Mouse (Mus musculus): Measurements from ENCODE around the gene Mrpl33. TPM values are rescaled to one million over a fixed set of nuclear protein-coding genes. Genes with fewer than 3 reads are reported as not detected.
"Not testable (repeated sequence)": the region's sequence is repeated elsewhere in the genome, so short reads cannot be mapped to it uniquely, and the experiment has no call there.

Mrpl33 gene
- 100 to 1,000 TPM in 1 of 2 experiments, 10 to 100 TPM in 1; 92.2 to 110 TPM for total RNA-seq (2021)

DNA sequence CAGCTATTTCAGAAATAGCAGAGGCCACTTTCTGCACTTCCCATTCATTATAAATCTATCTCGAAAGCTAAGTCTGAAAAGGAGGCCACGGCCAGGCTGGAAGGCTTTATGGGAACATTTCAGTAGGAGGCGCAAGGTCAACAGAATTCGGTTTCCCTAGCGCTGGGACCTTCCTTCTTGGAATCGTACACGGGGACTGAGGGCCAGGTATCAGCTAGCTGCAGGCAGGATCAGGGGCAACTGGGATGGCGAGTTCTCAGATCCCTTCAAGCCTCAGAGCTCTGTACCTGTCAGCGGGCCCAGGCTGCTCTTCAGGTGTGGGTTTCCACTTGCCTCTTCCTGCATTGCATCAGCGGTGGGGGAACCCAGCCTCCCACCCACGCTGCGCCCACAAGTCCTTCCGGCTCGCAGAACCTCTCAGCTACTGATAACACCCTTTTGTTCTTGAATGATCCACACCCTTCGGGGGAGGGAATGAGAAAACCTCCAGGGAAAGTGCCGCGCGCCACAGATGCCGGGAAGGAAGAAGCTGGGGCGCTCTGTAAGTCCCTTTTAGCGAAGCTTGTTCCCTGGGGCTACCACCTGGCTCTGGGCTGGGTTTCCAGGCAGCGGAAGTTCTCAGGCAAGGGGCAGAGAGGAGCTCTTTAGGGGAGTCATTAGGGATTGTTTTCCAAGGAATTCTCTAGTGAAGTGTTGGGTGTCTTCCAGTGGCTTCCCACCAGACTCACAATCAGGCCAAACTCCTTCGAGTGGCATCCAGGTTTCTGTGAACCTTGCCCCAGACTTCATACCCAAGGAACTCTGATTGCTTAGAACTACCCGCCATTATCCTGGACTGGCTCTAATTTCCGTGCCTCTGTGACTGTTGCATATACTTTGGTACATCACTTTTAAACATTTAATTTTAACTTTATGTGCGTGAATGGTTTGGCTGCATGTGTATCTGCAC is at the start of gene Mrpl33:
Gene Mrpl33 (plus strand): TSS at position 455 of the 949 bp plus-strand sequence.
- peak in 1 of 2 experiments; percentile 22 for DNase-seq (ENCODE audit: extremely low spot score in 1 of 2, low spot score in 1 of 2)

DNA sequence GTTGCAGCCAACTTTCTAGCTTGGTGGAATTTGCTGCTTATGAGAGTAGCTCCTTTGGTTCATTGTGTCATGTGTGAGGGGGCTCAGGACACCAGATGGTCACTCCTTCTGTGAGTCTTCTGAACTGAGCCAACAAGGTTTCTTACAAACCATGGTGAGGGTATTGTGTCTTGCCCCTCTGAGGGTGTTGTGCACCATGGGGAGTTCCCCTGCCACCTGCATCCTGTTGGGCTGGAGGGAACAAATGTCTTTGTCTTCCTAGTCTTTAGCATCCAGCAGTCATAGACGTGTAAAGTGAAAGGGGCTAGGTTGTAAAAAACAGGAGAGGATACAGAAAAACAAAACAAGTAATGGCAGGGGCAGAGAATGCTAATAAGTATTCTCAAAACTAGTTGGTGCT is 37.3 kb upstream of the Mrpl33 start:
- DNase-seq (ENCODE audit: extremely low spot score in 1 of 2, low spot score in 1 of 2) = no peak

DNA sequence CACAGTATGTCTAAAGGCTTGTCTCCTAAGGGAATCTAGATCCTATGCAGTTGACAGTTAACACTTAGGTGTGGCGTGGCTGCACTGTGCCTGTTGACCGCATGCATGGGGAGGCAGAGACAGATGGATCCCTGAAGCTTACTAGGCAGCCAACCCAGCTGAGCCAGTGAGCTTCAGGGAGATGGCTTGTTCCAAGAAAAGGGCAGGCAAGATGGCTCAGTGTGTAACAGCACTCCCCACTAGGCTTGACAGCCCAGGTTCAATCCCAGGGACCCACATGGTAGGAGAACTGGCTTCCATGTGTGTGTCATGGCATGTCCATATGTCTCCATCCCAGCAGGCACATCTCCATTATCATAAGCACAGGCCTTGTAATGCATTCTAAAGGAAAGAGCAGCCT is 36.4 kb upstream of the Mrpl33 start:
- DNase-seq (ENCODE audit: extremely low spot score in 1 of 2, low spot score in 1 of 2) = no peak

DNA sequence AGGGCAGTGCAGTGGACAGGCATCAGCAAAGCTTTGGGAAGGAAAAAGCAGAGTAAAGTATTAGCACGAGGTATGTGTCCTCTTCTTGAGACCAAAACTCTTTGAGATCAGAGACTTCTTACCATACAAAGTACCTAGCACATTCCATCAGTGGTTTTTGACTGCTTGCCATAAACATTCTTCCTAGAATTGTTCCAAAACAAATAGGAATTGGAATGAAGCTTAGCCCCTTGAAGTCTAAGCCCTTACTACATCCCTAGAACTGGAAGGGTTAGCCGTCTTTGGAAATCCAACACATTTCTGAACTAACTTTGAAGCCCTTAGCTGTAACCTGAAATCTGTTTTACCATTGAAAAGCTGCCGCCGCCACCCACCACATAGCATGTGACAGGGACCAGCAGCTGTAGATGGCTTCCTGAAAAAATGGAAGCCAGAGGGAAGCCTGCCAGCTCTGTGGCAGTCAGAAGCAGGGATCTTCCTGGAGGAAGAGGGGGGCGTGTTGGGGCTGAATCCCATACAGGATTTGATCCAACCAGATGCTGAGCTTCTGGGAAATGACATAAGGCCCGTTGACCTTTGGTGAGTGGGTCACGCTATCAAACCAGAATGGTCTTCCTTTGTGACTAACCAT is 34.6 kb upstream of the Mrpl33 start:
- peak; percentile 52 to 65 for DNase-seq (ENCODE audit: extremely low spot score in 1 of 2, low spot score in 1 of 2)

DNA sequence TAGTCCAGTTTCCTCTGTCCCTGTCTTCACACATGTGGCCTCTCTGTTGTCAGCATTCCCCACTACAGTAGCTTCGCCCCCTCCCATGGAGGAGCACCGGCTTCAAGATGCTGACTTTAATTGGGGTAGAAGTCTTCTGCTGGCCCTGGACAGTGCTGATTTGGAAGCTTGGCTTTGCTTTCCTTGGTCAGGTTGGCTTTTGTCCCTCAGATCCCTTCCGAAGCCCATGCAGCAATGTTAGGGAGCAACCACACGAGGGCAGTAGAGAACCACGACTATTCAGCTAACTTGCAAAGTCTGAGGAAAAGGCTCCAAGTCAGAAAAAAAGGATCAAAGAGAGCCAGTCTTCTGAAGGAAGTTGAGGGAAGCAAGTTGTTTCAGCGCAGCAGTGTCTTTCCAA is 33.2 kb upstream of the Mrpl33 start:
- peak; percentile 60 to 75 for DNase-seq (ENCODE audit: extremely low spot score in 1 of 2, low spot score in 1 of 2)

DNA sequence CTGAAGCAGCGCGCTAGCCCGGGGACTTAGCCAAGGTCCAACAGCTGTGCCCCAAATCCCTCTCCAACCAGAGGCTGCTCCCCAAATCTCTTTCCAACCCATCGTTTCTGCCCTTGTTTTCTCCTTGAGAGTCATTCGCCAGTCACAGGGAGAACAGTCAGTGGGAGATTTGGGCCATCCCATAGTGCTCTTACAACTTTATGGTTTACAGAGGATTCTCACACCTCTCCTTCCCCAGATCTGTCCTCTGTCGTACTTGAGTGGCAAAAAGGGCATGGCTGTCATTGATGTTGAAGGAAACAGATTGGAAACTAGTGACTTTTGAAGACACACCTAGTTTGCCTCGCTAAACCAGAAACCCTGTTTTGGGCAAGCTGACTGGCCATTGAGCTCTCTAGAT is 32.8 kb upstream of the Mrpl33 start:
- no peak for DNase-seq (ENCODE audit: extremely low spot score in 1 of 2, low spot score in 1 of 2)

DNA sequence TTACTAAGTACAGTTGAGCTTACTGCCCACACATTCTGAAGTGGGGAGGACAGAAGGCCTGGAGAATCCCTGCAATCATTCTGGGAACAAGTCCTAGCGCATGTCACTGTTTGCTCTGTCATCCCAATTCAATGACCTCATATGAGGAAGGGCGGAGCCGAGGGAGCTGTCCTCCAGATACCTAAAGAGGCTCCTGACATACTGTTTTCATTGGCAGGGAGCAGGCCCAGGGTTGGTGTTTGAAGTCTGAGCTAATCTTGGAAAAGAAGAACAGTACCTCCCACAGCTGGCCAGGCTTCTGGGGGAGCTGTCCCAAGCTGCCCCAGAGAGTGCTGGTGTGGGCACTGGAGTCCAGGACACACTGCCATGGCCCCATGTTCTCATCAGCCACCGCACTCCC is 31.8 kb upstream of the Mrpl33 start:
- no peak for DNase-seq (ENCODE audit: extremely low spot score in 1 of 2, low spot score in 1 of 2)

DNA sequence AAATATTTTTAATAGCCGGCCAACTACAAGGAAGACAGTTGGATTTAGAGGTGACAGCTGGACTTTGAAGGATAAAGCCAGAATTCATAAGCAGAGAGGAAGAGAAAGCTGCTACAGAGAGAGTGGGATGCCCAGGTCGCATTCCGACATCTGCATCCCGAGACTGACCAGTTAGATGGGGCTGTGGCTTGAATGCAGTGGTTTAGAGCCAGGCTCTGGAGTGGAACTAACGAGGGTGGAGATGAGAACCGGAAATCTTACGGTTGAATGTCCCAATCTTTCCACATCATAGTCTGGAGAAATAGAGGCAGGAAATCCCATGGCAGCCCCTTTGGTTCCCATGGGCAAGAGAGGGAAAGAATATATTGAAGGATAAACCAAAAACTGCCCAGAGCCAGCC is 30.7 kb upstream of the Mrpl33 start:
- DNase-seq (ENCODE audit: extremely low spot score in 1 of 2, low spot score in 1 of 2) = no peak

DNA sequence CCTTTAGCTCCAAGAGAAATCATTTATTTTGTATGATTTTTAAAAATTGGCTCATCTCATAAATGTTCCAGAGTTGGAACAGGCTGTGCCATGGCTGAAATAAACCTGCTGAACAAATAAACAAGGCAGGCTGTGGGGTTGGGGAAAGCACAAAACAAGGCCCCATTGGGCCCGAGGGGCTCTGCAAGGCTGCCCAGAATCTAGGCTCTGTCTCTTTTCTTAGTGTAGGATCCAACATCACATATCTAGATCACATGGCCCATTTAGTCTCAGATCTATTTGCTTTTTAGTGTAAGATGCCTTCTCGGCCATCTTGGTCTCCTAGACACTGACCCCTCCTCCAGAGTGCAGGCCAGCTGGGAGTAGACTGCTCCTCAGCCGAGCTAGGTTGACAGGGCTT is 30.3 kb upstream of the Mrpl33 start:
- no peak for DNase-seq (ENCODE audit: extremely low spot score in 1 of 2, low spot score in 1 of 2)

DNA sequence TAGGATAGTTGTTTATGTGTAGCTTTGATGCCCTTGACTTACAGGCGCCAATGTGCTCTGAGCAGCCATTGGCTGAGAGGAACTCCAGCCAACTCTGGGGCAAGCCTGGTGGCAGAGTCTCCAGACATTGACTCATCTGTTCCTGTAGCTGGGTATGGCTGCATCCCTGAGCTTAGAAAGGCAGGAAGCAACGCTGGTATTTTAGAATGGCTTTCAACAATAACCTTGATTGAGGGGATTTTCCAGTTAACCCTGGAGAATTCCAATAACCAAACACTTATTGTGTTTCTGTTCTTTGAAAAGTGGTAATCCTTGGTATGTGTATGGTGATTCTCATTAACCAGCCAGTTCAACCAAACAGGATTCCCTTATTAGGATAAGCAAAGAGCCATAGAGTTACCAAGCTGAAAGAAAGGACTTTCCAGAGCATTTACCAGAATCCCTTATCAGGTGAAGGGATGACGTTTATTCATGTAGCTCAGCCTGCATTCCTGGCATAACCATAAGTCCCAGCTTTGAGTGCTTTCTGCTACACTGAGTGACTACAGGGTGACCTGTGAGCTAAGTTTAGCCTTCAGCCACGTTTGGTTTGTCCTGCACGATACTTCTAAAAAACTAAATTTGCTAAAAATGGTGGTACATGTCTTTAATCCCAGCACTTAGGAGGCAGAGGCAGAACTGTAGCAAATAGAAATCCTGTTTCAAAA is 28.6 kb upstream of the Mrpl33 start:
- no peak for DNase-seq (ENCODE audit: extremely low spot score in 1 of 2, low spot score in 1 of 2)

DNA sequence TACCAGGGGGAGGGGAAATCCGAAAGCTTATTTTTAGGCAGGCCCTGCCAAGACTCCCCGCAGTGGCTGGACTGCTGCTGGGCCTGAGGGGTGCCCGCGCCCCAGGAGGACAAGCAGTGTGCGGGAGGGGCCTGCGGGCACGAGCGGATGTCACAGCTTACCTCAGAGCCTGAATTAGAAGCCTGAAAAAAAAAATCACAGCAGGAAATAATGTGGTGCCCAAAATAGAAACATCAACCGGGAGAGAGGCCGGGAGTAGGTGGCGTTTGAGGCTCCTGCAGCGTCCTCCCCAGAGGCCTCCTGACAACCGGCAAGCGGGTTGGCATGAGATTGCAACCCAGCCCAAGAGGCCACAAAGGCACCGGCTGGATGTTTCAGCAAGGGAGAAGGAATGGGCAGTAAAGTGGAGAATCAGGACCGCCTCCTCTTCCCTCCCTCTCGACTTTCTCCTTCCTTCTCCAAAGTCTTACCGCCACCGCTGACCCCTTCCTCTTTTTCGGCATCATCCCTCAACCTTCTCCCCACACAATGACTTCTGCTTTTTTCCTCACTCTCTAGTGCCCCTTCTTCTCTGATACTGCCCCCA is 25.6 kb upstream of the Mrpl33 start:
- no peak for DNase-seq (ENCODE audit: extremely low spot score in 1 of 2, low spot score in 1 of 2)

DNA sequence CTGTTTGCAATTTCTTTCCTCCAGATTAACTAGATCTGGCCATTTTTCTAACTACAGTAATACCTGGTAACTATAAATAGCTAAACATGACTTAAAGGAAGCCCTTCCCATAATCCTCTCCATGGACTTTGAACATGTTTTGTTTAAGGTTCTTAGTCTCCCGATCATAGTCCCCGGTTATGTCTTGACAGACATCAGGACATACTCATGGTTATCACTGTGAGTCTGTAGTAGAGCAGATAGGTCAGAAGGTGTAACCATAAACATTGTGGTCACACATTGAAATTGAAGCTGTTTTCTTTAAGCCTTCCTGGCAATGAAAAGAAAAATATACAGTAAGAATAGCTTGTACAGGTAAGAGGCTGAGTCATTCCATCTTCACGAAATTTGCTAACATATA is 23.0 kb upstream of the Mrpl33 start:
- DNase-seq (ENCODE audit: extremely low spot score in 1 of 2, low spot score in 1 of 2) = no peak

DNA sequence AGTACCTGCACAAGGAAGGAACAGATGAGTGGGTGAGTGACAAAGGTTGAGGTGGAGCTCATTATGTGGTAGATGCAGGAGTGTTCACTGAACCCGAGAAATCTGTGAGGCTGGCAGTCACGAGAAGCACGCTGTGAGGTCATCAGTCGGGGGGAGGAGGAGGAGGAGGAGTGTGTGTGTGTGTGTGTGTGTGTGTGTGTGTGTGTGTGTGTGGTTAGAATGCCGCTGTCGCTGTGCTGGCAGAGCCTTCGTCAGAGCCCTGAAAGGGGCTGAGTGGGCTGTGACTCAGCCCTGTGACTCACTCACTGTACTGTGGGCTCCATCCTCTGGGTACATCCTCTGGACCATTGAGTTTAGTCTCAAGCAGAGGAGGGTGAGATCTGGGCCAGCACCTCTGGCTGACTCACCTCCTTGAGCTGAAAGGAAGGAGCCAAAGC is 20.2 kb upstream of the Mrpl33 start:
- no peak for DNase-seq (ENCODE audit: extremely low spot score in 1 of 2, low spot score in 1 of 2)

DNA sequence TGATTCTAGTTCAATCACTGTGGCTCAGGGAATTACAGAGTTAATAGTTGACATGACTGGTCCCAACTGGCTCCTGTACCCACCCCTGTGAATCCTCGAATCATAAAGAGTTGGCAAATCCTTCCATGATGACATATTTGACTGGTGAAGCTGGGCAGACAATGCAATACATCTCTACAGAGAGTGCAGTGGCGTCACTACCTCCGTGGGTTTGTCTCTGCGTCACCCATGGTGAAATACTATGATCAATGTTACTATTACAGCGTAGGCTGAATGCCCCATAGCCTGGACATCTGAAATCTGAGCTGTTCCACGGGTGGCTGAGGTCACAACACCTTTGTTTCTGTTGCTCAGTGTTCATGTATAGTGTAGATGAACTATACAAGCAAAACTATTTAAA is 15.5 kb upstream of the Mrpl33 start:
- DNase-seq (ENCODE audit: extremely low spot score in 1 of 2, low spot score in 1 of 2) = no peak

DNA sequence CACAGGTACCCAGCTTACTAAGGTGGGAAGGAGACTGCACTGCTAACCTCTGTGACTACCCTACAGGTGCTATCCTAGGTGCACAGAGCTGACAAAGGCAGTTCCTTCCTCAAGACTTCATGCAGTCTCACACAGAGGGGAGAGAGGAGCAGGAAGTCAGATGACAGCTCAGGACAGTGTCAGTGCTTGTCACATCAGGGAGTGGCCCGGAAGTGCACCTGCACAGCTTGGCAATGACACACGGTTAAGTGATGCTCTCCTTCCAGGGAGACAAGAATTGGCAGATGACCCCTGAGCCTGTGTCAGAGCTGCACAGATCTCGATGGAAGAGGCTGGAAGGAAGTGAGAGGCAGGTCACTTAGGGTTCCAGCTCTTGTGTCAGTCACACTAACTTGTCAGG is 14.8 kb upstream of the Mrpl33 start:
- DNase-seq (ENCODE audit: extremely low spot score in 1 of 2, low spot score in 1 of 2) = no peak

DNA sequence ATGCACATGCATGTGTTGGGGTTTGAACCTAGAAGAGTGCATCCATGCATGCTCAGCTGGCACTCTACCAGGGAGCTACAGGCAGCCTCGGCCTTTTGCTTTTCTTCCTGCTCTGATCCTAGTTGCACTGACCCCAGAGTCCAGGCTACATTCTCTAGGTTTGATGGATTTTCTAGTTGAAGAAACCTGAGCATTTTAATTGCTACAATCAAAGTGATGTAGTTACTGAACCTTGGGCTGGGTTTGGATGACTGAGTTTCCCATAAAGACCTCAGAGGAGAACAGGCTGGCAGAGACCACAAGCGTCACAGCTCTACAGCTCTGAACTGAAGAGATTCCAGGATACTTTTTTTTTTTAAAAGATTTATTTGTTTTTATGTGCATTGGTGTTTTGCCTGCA is 13.5 kb upstream of the Mrpl33 start:
- DNase-seq (ENCODE audit: extremely low spot score in 1 of 2, low spot score in 1 of 2) = no peak

DNA sequence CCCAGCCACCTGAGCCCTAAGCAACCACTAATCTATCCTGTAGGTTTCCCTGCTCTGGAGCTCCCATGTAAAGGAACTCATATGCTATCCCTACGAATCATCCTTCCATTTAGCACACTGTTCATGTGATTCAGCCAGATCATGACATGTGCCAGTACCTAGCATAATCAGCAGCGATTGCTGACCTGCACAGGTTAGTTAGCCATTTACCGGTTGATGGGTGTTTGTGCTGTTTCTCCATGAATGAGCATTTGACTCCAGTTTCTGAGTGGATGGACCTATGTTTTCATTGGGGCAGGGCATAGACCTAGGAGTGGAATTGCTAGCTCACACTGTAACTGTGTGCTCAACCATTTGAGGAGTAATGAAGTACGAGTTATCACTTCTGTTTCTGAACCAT is 11.2 kb upstream of the Mrpl33 start:
- DNase-seq (ENCODE audit: extremely low spot score in 1 of 2, low spot score in 1 of 2) = no peak

DNA sequence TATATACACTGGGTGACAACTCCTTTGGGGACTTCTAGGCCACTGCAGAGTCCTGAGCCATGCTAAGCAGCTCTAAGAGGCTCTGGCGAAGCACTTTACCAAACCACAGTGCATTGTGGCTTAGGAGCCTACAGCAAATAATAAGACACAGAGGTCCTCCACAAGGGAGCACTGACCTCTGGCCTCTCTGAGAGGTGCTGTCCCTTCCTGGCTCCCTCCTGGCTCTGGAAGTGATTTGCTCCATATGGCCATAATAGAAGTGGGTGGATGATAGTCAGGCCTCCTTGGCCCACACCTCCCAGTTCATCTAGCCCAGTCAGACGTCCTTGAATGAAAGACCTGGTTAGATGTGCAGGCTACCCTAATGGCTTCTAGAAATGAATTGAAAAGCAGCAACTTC is 8.7 kb upstream of the Mrpl33 start:
- no peak for DNase-seq (ENCODE audit: extremely low spot score in 1 of 2, low spot score in 1 of 2)

DNA sequence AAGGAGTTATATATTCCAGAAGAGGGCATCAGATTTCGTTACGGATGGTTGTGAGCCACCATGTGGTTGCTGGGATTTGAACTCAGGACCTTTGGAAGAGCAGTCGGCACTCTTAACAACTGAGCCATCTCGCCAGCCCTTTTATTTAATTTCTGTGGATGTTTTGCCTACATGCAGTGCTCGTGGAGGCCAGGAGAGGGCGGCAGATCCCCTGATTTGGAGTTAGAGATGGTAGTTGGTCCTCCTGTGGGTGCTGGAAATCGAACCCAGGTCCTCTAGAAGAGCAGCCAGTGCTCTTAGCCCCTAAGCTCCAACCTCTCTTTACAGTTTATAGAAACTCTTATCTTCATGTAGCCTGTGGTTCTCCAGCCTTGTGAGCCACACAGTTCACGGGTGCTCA is 8.1 kb upstream of the Mrpl33 start:
- DNase-seq (ENCODE audit: extremely low spot score in 1 of 2, low spot score in 1 of 2) = not testable (repeated sequence)

DNA sequence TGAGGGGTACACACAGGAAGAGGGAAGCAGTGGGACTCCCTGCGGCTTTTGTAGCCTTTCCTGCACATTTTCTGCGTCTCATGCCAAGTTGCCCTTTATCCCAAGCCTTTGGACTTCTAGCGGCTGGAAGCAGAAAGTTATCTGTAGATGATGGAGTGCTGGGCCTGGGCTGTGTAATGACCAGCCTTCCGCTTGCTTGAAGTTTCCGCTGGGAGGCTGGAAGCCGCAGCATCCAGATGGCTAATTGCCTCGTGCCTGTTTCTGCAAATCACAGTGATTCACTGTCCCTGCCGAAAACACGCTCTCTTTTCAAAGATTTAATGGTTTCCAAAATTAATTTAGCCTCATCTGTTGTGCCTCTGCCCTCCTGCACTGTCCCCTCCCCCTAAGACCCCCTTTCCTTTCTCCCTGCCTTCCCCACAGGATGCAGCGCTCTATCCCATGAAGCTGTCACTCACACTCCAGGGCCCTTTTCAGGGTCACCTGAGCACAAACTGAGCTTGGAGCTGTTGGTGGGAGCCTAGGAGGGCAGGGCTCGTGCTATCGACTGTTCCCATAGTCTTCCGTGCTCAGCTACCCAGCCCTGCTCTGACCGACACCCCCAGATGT is 6.9 kb upstream of the Mrpl33 start:
- no peak for DNase-seq (ENCODE audit: extremely low spot score in 1 of 2, low spot score in 1 of 2)
